In genomic region chr1:126573714-126574113, GRCm38 (mm10) we compare ENCODE assay signal across 14 mouse cellular contexts.
A peak's percentile ranks its signal among the peaks of the same experiment; 100 is the strongest.
DNase-seq lines count a peak whose midpoint lies in the region; ATAC-seq and TF ChIP-seq lines count a peak whose summit lies in the region.
"Had no signal": no experiment of that assay in that cellular context is flagged by ENCODE, and none has a peak within 500 bp of the region (broad histone marks: within the 10 kb centered on the region; RNA-seq: fewer than 3 reads in every experiment).

No protein-coding gene starts in this region.

- H3K27ac ChIP-seq in midbrain, embryonic 11.5 days (ENCODE audit: low read depth, low read length), result no peak overlapping the region
- H3K27ac ChIP-seq in midbrain, embryonic 10.5 days (replicated peaks), result no peak overlapping the region
- no peak overlapping the region for H3K27ac ChIP-seq in hindbrain, postnatal 0 days
- no peak overlapping the region for H3K27ac ChIP-seq in neural tube, embryonic 14.5 days (ENCODE audit: low read depth, low read length)
- H3K27ac ChIP-seq: layer of hippocampus, adult 2 months; liver, embryonic 13.5 days had no signal

- H3K36me3 ChIP-seq in midbrain, embryonic 11.5 days (ENCODE audit: control insufficient read depth, insufficient read depth, low read length), result no peaks in the 10 kb centered on the region
- H3K36me3 ChIP-seq in midbrain, embryonic 10.5 days, result 0 out of 2 replicates have a peak, but pooled peaks cover 3% of the 10 kb centered on the region
- H3K36me3 ChIP-seq in hindbrain, postnatal 0 days (ENCODE audit: insufficient read depth, low read length), result no peaks in the 10 kb centered on the region
- H3K36me3 ChIP-seq in neural tube, embryonic 14.5 days (ENCODE audit: control insufficient read depth, insufficient read depth, low read length), result no peaks in the 10 kb centered on the region
- H3K36me3 ChIP-seq: hindbrain, embryonic 15.5 days; liver, embryonic 13.5 days had no signal

- DNase-seq in cerebellum, postnatal 14 days, result peak; percentile 5 to 26
- DNase-seq in cerebellum, adult 9-10 months, result no peak
- peak; percentile 78 for DNase-seq in midbrain, embryonic 11.5 days (ENCODE audit: low spot score, missing footprints)
- no peak for DNase-seq in midbrain, embryonic 10.5 days (ENCODE audit: low spot score)
- peak; percentile 71 for DNase-seq in hindbrain, postnatal 0 days (ENCODE audit: low spot score)
- DNase-seq in testis, postnatal 14 days (ENCODE audit: low spot score), result no peak
- DNase-seq in urinary bladder, postnatal 36 days (ENCODE audit: low spot score in 2 of 2), result no peak
- DNase-seq: adrenal gland, postnatal 10 days; liver, embryonic 13.5 days had no signal

- no peak overlapping the region for H3K9ac ChIP-seq in midbrain, embryonic 11.5 days (ENCODE audit: low read length)
- no peak overlapping the region for H3K9ac ChIP-seq in hindbrain, postnatal 0 days (replicated peaks; ENCODE audit: low read length)
- no peak overlapping the region for H3K9ac ChIP-seq in neural tube, embryonic 14.5 days (replicated peaks; ENCODE audit: low read depth, low read length)
- H3K9ac ChIP-seq: hindbrain, embryonic 15.5 days; liver, embryonic 13.5 days had no signal

- H3K4me1 ChIP-seq in midbrain, embryonic 11.5 days (ENCODE audit: control insufficient read depth, insufficient read depth, low read length), result peaks cover 10% of the 10 kb centered on the region; the same call in 1 of the 2 replicates
- H3K4me1 ChIP-seq in midbrain, embryonic 10.5 days, result peaks cover 48% of the 10 kb centered on the region
- peaks cover 10% of the 10 kb centered on the region for H3K4me1 ChIP-seq in hindbrain, postnatal 0 days (ENCODE audit: insufficient read depth, low read length)
- H3K4me1 ChIP-seq in neural tube, embryonic 14.5 days (ENCODE audit: control insufficient read depth, insufficient read depth, low read length), result peaks cover 8% of the 10 kb centered on the region; the same call in 1 of the 2 replicates
- H3K4me1 ChIP-seq: liver, embryonic 13.5 days had no signal

- TF ChIP-seq CTCF in hindbrain, postnatal 0 days (IDR thresholded peaks at IDR 0.05; ENCODE audit: low read depth), result peak; percentile 35

- ATAC-seq in midbrain, embryonic 11.5 days (ENCODE audit: low FRiP score), result no peak
- peak; percentile 32; the same call in 1 of the 2 replicates for ATAC-seq in hindbrain, postnatal 0 days
- ATAC-seq in neural tube, embryonic 14.5 days (ENCODE audit: low read depth), result peak; percentile 60

- H3K4me3 ChIP-seq in midbrain, embryonic 11.5 days (ENCODE audit: low read depth, low read length), result no peak overlapping the region
- no peak overlapping the region for H3K4me3 ChIP-seq in midbrain, embryonic 10.5 days
- H3K4me3 ChIP-seq in hindbrain, postnatal 0 days (ENCODE audit: low read length), result no peak overlapping the region
- no peak overlapping the region for H3K4me3 ChIP-seq in neural tube, embryonic 14.5 days (ENCODE audit: low read depth, low read length)
- H3K4me3 ChIP-seq: erythroblast, embryonic 14.5 days; hindbrain, embryonic 15.5 days; layer of hippocampus, adult 2 months; liver, embryonic 13.5 days had no signal

- no peak overlapping the region for H3K4me2 ChIP-seq in midbrain, embryonic 11.5 days
- H3K4me2 ChIP-seq in hindbrain, postnatal 0 days (ENCODE audit: low read depth, low read length), result no peak overlapping the region
- no peak overlapping the region for H3K4me2 ChIP-seq in neural tube, embryonic 14.5 days (ENCODE audit: low read depth, low read length)
- H3K4me2 ChIP-seq: heart, embryonic 11.5 days; hindbrain, embryonic 15.5 days; liver, embryonic 13.5 days had no signal

- H3K27me3 ChIP-seq in midbrain, embryonic 11.5 days (ENCODE audit: control insufficient read depth, insufficient read depth, low read length), result no peaks in the 10 kb centered on the region
- H3K27me3 ChIP-seq in midbrain, embryonic 10.5 days (ENCODE audit: low read depth, poor library complexity, severe bottlenecking), result no peaks in the 10 kb centered on the region
- H3K27me3 ChIP-seq in hindbrain, postnatal 0 days (ENCODE audit: insufficient read depth, low read length), result no peaks in the 10 kb centered on the region
- H3K27me3 ChIP-seq in neural tube, embryonic 14.5 days (ENCODE audit: control insufficient read depth, insufficient read depth, low read length), result no peaks in the 10 kb centered on the region
- H3K27me3 ChIP-seq: hindbrain, embryonic 15.5 days; liver, embryonic 13.5 days had no signal

- no peaks in the 10 kb centered on the region for H3K9me3 ChIP-seq in midbrain, embryonic 11.5 days (ENCODE audit: control insufficient read depth, low read length)
- no peaks in the 10 kb centered on the region for H3K9me3 ChIP-seq in midbrain, embryonic 10.5 days (replicated peaks)
- no peaks in the 10 kb centered on the region for H3K9me3 ChIP-seq in hindbrain, postnatal 0 days (ENCODE audit: low read length)
- no peaks in the 10 kb centered on the region for H3K9me3 ChIP-seq in neural tube, embryonic 14.5 days (ENCODE audit: control insufficient read depth, low read length)
- H3K9me3 ChIP-seq: hindbrain, embryonic 15.5 days; liver, embryonic 13.5 days had no signal

- 67% methylated on average over 3 of the region's 3 CpGs for WGBS in midbrain, embryonic 11.5 days
- WGBS in midbrain, embryonic 10.5 days, result 71% methylated on average over 3 of the region's 3 CpGs
- 19% methylated on average over 3 of the region's 3 CpGs for whole genome bisulfite sequencing in hindbrain, postnatal 0 days
- WGBS in neural tube, embryonic 14.5 days, result 25% methylated on average over 3 of the region's 3 CpGs

Comparison
In these comparisons a context has a peak if more than half of its experiments do, and no peak if none do; other contexts are left out.
1. DNase-seq: peak in cerebellum, postnatal 14 days (2 of 2), midbrain, embryonic 11.5 days (single experiment) and hindbrain, postnatal 0 days (single experiment); none in cerebellum, adult 9-10 months (single experiment), midbrain, embryonic 10.5 days (single experiment), testis, postnatal 14 days (single experiment) and urinary bladder, postnatal 36 days (0 of 2).